Mouse (Mus musculus) stomach, postnatal 0 days (tissue): ENCODE results near the gene Dnm3. TPM values are rescaled to one million over a fixed set of nuclear protein-coding genes. Genes with fewer than 3 reads are reported as not detected.

Experiments
- ATAC-seq: fragments of 200-750 bp; cut with Nextera tagmentation; 2 replicates; pipeline ENCODE4 v1.8.0; 2017; ENCODE audit not compliant: low FRiP score, low TSS enrichment
- DNase-seq: peaks from one replicate; pipeline ENCODE4 v3.0.0-alpha.2; 2016; ENCODE audit warnings: low spot score
- H3K27ac ChIP-seq: fragments of 300-500 bp; sonication (generic); replicated peaks from 2 replicates; pipeline ENCODE4 v1.5.1; 2014; ENCODE audit warnings: mild to moderate bottlenecking, control low read depth
- H3K27me3 ChIP-seq: fragments of 300-500 bp; sonication (generic); 2 replicates; pipeline ENCODE4 v1.6.1; 2014; ENCODE audit warnings: low read length; ENCODE audit not compliant: control insufficient read depth, insufficient read depth
- H3K36me3 ChIP-seq: fragments of 300-500 bp; sonication (generic); 2 replicates; pipeline ENCODE4 v1.6.1; 2014; ENCODE audit warnings: low read length, mixed read lengths; ENCODE audit not compliant: control insufficient read depth, insufficient read depth
- H3K4me1 ChIP-seq: fragments of 300-500 bp; sonication (generic); replicated peaks from 2 replicates; pipeline ENCODE4 v1.6.1; 2014; ENCODE audit warnings: antibody characterized with exemption; ENCODE audit not compliant: control insufficient read depth, insufficient read depth
- H3K4me2 ChIP-seq: fragments of 300-500 bp; sonication (generic); replicated peaks from 2 replicates; pipeline ENCODE4 v1.6.1; 2014; ENCODE audit warnings: low read depth, mild to moderate bottlenecking, control low read depth, moderate library complexity
- H3K4me3 ChIP-seq: fragments of 300-500 bp; sonication (generic); 2 replicates; pipeline ENCODE4 v1.5.1; 2014; ENCODE audit warnings: low read depth, low read length, control low read depth
- H3K9ac ChIP-seq: fragments of 300-500 bp; sonication (generic); 2 replicates; pipeline ENCODE4 v1.6.1; 2014; ENCODE audit warnings: mild to moderate bottlenecking, low read length, control low read depth, mixed read lengths
- H3K9me3 ChIP-seq: fragments of 300-500 bp; sonication (generic); 2 replicates; pipeline ENCODE4 v1.6.1; 2016; ENCODE audit warnings: low read length; ENCODE audit not compliant: control insufficient read depth
- CTCF ChIP-seq: IDR thresholded peaks from 2 replicates; pipeline ENCODE4 v1.5.1; 2016; ENCODE audit warnings: antibody characterized with exemption, low read depth, mild to moderate bottlenecking, moderate library complexity
- EP300 ChIP-seq: optimal IDR thresholded peaks from 2 replicates; pipeline ENCODE3; 2016; ENCODE audit warnings: antibody characterized with exemption
- WGBS: fragments of 180-500 bp; shearing (Covaris S2); extraction: QIAGEN DNeasy Blood & Tissue Kit; methylation state at CpG from one replicate; pipeline ENCODE4 v1.1.7; 2014; 5-methylcytosine and 5-hydroxymethylcytosine counted together
- polyA plus RNA-seq: library from polyadenylated mRNA; unstranded; fragments of >200 nt; fragmentation: Nextera tagmentation; extraction: Ambion mirVana; gene quantifications from 2 replicates; pipeline ENCODE4 v1.2.1, GENCODE M21; 2015

Gene Dnm3
- polyA plus RNA-seq, 1 experiment from 2014 or later, result 2.1 TPM

DNA sequence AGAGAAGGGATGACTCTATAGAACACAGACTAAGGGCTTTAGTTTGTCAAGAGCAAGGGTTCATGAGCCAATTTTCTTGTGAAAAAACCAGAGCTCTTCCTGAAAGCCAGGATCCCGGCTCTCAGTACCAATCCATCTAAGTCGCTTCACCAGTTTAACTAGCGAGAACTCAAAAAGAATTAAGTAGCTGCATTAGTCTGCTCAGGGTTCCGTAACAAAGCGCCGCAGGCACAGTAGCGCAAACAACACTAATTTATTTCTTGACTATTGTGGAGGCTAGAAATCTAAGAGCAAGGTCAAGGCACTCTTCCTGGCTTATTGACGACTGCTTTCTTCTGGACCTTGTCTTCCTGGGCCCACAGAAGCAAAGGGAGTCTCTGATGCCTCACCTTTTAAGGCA is 14.2 kb downstream of the Dnm3 start:
- no peak overlapping the region for H3K4me2 ChIP-seq
- H3K4me3 ChIP-seq, result no peak overlapping the region
- TF ChIP-seq CTCF, result no peak
- TF ChIP-seq EP300, result no peak
- DNase-seq, result no peak
- H3K27ac ChIP-seq, result no peak overlapping the region
- H3K36me3 ChIP-seq, result no peaks in the 10 kb centered on the region
- no peaks in the 10 kb centered on the region for H3K9me3 ChIP-seq
- H3K4me1 ChIP-seq, result no peaks in the 10 kb centered on the region
- no peaks in the 10 kb centered on the region for H3K27me3 ChIP-seq
- ATAC-seq, result no peak
- WGBS, result 74% methylated on average over 8 of the region's 8 CpGs
- H3K9ac ChIP-seq, result no peak overlapping the region

- Histone ChIP-seq H3K27ac (no peak overlapping the region), H3K9ac (no peak overlapping the region), H3K4me3 (no peak overlapping the region), H3K36me3 (no peaks in the 10 kb centered on the region), H3K9me3 (no peaks in the 10 kb centered on the region), H3K4me2 (no peak overlapping the region), H3K27me3 (no peaks in the 10 kb centered on the region), H3K4me1 (no peaks in the 10 kb centered on the region)
- ATAC-seq, result no peak
- WGBS, result 85% methylated on average over 2 of the region's 2 CpGs
- TF ChIP-seq CTCF, result no peak
- no peak for TF ChIP-seq EP300
- DNase-seq, result no peak
Measured at GRCm38 (mm10) chr1:162458711-162459110, 19.1 kb downstream of the Dnm3 start.

- Histone ChIP-seq H3K9me3 (no peaks in the 10 kb centered on the region), H3K9ac (no peak overlapping the region), H3K4me3 (no peak overlapping the region), H3K4me1 (no peaks in the 10 kb centered on the region), H3K27me3 (no peaks in the 10 kb centered on the region), H3K36me3 (no peaks in the 10 kb centered on the region), H3K4me2 (no peak overlapping the region), H3K27ac (no peak overlapping the region)
- DNase-seq (no peak), ATAC-seq (no peak)
- TF ChIP-seq EP300 (no peak), CTCF (no peak)
- WGBS, result 92% methylated on average over 6 of the region's 6 CpGs
Measured at GRCm38 (mm10) chr1:162456861-162457260, 21.0 kb downstream of the Dnm3 start.

GRCm38 (mm10) chr1:162456406-162456805 is 21.4 kb downstream of the Dnm3 start:
- no peaks in the 10 kb centered on the region for H3K36me3 ChIP-seq
- DNase-seq, result no peak
- 83% methylated on average over 4 of the region's 4 CpGs for WGBS
- no peak overlapping the region for H3K4me3 ChIP-seq
- no peaks in the 10 kb centered on the region for H3K4me1 ChIP-seq
- ATAC-seq, result no peak
- TF ChIP-seq CTCF, result no peak
- no peak for TF ChIP-seq EP300
- H3K4me2 ChIP-seq, result no peak overlapping the region
- H3K9me3 ChIP-seq, result no peaks in the 10 kb centered on the region
- H3K27me3 ChIP-seq, result no peaks in the 10 kb centered on the region
- no peak overlapping the region for H3K27ac ChIP-seq
- no peak overlapping the region for H3K9ac ChIP-seq

DNA sequence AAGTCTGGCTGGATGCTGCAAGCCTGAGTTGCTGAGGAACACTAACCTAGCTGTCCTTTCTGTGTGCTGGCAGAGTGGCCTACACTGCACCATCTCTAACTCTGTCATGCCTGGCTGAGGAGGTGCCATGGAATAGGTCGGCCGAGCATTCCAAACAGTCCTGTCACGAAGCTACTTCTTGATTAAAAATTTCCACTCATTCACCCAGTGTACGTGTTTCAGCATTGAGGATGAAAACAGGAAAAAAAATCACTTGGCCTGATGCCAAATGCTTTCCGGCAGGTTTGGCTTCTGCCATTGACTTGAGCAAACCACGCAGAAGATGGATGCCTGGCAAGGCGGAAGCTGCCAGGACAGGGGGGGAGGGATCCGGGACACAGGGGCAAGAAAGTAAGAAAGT is 24.3 kb downstream of the Dnm3 start:
- H3K4me1 ChIP-seq, result no peaks in the 10 kb centered on the region
- no peak overlapping the region for H3K4me2 ChIP-seq
- no peak for DNase-seq
- H3K9ac ChIP-seq, result no peak overlapping the region
- no peaks in the 10 kb centered on the region for H3K27me3 ChIP-seq
- 15% methylated on average over 8 of the region's 8 CpGs for WGBS
- no peak overlapping the region for H3K4me3 ChIP-seq
- no peaks in the 10 kb centered on the region for H3K9me3 ChIP-seq
- no peak overlapping the region for H3K27ac ChIP-seq
- ATAC-seq, result no peak
- no peak for TF ChIP-seq CTCF
- no peaks in the 10 kb centered on the region for H3K36me3 ChIP-seq

GRCm38 (mm10) chr1:162453030-162453429 is 24.8 kb downstream of the Dnm3 start:
- Histone ChIP-seq H3K4me3 (no peak overlapping the region), H3K27ac (no peak overlapping the region), H3K27me3 (no peaks in the 10 kb centered on the region), H3K9ac (no peak overlapping the region), H3K9me3 (no peaks in the 10 kb centered on the region), H3K4me2 (no peak overlapping the region), H3K36me3 (no peaks in the 10 kb centered on the region), H3K4me1 (no peaks in the 10 kb centered on the region)
- ATAC-seq (no peak), DNase-seq (no peak)
- no peak for TF ChIP-seq CTCF
- no peak for TF ChIP-seq EP300
- 64% methylated on average over 6 of the region's 6 CpGs for WGBS
